In genomic region chr1:89003752-89004151, GRCm38 (mm10) we compare ENCODE assay signal across 18 mouse cellular contexts.
"Had no signal": no experiment of that assay in that cellular context is flagged by ENCODE, and none has a peak within 500 bp of the region (broad histone marks: within the 10 kb centered on the region; RNA-seq: fewer than 3 reads in every experiment).

No protein-coding gene starts in this region.

- DNase-seq: kidney, adult 11 months; kidney, adult 9 months; kidney, postnatal 36 days; liver; liver, embryonic 13.5 days; liver, postnatal 0 days; lung, postnatal 14 days; right cerebral cortex, postnatal 14 days; thymus, adult 2 months; thymus, postnatal 25 days had no signal

- ATAC-seq: liver, postnatal 0 days had no signal

- H3K4me2 ChIP-seq: limb, embryonic 12.5 days; liver, embryonic 13.5 days; lung, embryonic 15.5 days; neural tube, embryonic 12.5 days; stomach, embryonic 15.5 days had no signal

- H3K9me3 ChIP-seq: limb, embryonic 12.5 days; liver, embryonic 13.5 days; lung, embryonic 15.5 days; neural tube, embryonic 12.5 days; stomach, embryonic 15.5 days had no signal

- H3K36me3 ChIP-seq: limb, embryonic 12.5 days; liver, embryonic 13.5 days; lung, embryonic 15.5 days; neural tube, embryonic 12.5 days; stomach, embryonic 15.5 days had no signal

- H3K9ac ChIP-seq: limb, embryonic 12.5 days; liver, embryonic 13.5 days; liver, postnatal 0 days; lung, embryonic 15.5 days; neural tube, embryonic 12.5 days; stomach, embryonic 15.5 days had no signal

- H3K4me1 ChIP-seq: limb, embryonic 12.5 days; liver, embryonic 13.5 days; lung, embryonic 15.5 days; megakaryocyte, embryonic 14.5 days; neural tube, embryonic 12.5 days; stomach, embryonic 15.5 days had no signal

- H3K27ac ChIP-seq: kidney, postnatal 0 days; layer of hippocampus, adult 2 months; limb, embryonic 12.5 days; liver, embryonic 13.5 days; lung, embryonic 15.5 days; macrophage; neural tube, embryonic 12.5 days; stomach, embryonic 15.5 days had no signal

- H3K4me3 ChIP-seq: layer of hippocampus, adult 2 months; limb, embryonic 12.5 days; liver, embryonic 13.5 days; lung, embryonic 15.5 days; megakaryocyte, embryonic 14.5 days; neural tube, embryonic 12.5 days; stomach, embryonic 15.5 days had no signal

- H3K27me3 ChIP-seq: limb, embryonic 12.5 days; liver, embryonic 13.5 days; lung, embryonic 15.5 days; megakaryocyte, embryonic 14.5 days; neural tube, embryonic 12.5 days; stomach, embryonic 15.5 days had no signal
